Mouse (Mus musculus) c-Kit-positive CD71-negative TER-119-negative erythroid progenitor cells, embryonic 14.5 days (primary cell): ENCODE measurements around the gene Stau1.
"Not testable (repeated sequence)": the region's sequence is repeated elsewhere in the genome, so short reads cannot be mapped to it uniquely, and the experiment has no call there.

Source experiments
- DNase-seq: peaks from one replicate; pipeline ENCODE4 v3.0.0-alpha.2; 2013; ENCODE audit warnings: low read depth

Gene Stau1

DNA sequence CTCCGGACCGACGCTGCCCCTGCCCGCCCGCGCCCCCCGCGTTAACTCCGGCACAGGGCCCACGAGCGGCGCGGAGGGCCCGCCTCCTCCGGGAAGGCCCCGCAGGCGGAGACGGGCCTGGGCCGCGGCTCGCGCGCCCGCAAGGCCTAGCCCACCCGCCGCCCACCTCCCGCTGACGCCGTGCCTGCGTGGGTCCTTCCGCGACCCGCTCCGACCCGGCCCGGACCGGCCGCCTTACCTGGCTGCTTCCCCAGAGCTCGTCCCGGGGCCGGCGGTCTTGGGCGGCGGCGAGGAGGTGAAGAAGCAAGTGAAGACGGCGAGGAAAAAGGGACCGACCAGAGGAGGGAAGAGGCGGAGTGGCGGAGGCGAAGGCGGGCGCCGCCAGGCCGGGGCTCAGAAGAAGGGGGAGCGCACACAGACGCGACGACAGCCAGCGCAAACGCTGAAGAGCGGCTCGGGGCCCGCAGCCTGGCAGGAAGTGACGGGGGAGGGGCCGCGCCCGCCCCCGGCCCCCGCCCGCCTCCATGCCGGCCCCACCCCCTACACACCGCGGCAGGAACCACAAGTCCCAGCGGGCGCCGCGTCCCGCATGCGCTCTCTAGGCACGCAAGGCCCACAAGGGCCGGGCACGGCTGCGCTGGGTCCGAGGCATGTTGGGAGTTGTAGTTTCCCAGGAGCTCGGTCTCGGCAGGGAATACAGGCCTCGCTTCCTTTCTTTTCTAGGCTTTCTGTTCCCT lies at the start of gene Stau1:
Gene Stau1, minus strand, starts transcription at position 504 of the 737 bp plus-strand sequence.
- peak; percentile 94 for DNase-seq

- no peak for DNase-seq
Measured at GRCm38 (mm10) chr2:167043400-167044121, 47.5 kb upstream of the Stau1 start.

- DNase-seq, result no peak
Measured at GRCm38 (mm10) chr2:167039386-167039785, 43.3 kb upstream of the Stau1 start.

- DNase-seq, result no peak
Measured at GRCm38 (mm10) chr2:167038716-167039115, 42.6 kb upstream of the Stau1 start.

- DNase-seq, result no peak
Measured at GRCm38 (mm10) chr2:167038297-167038696, 42.2 kb upstream of the Stau1 start.

DNA sequence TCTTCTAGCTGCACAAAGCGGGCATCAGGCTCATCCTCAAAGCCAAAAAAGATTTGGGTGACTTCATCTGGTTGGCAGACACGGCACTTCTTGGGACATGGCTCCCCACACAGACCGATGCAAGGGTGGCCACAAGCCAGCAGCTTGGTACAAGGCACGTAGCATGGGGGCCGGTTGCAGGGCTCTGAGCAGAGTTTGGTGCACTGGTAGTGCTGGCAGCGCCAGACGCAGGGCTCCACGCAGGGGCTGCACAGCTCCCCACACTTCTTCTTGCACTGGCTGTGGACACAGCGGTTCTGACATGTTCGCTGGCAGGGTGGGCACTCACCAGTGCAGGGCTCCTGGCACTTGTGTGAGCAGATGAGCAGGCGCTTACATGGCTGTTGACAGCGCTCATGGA lies 41.6 kb upstream of the Stau1 start:
- DNase-seq, result no peak

DNA sequence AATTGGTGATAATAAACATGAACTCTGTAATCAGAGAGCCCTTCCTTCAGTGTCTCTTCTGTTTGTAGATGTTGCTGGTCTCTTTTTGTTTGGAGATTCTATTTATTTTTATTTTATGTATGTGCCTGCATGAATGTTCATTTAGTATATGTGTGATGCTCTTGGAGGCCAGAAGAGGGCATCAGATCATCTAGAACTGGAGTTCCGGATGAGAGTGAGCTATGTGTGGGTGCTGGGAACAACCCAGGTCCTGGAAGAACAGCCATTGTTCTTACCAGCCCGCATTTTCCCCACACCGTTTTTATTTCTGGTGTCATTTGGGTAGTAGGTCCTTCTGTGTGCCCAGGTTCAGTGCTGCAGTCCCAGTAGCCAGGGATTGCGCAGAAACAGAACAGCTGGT lies 34.4 kb upstream of the Stau1 start:
- DNase-seq, result no peak

- no peak for DNase-seq
Measured at GRCm38 (mm10) chr2:167028553-167028952, 32.5 kb upstream of the Stau1 start.

DNA sequence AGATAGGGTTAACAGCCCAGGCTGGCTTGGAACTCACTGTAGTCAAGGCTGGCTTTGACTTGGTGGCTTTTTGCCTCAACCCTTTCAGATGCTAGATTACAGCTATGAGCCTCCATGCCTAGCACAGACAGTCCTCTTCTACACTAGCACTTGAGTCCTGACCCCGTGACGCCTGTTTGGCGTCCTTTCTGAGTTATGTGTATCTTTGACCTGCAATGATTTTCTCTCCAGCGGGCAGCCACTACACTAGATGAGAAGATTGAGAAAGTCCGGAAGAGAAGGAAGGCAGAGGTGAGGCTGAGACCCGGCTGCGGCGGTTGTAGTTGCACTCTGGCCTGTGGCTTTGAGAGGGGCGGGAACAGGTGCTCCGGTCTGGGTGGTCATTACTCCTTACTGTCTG lies 23.3 kb upstream of the Stau1 start:
- no peak for DNase-seq

GRCm38 (mm10) chr2:167015382-167015718 lies 19.3 kb upstream of the Stau1 start:
- DNase-seq, result no peak

- peak; percentile 92 for DNase-seq
Measured at GRCm38 (mm10) chr2:167014702-167015381, 18.7 kb upstream of the Stau1 start, which contains the start of gene Ddx27. Gene Ddx27, plus strand, starts transcription at chr2:167015193.

DNA sequence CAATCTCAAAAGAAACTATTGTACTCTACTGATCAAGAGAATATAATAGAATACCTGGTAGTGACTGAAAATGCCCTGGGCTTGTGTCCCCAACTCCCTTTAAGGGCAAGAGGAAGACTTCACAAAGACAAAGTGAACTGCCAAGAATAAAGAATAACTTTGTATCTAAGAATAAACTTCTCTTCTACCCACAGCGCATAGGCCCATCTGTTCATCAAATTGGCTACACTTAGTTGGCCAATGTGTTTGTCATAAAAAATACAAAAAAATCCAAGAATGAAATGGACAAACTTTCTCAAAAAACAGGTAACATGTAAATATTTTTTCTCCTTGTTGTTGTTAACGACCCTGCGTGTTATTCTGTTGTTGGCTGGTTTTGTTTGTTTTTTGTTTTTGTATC lies 14.4 kb upstream of the Stau1 start:
- DNase-seq, result no peak

DNA sequence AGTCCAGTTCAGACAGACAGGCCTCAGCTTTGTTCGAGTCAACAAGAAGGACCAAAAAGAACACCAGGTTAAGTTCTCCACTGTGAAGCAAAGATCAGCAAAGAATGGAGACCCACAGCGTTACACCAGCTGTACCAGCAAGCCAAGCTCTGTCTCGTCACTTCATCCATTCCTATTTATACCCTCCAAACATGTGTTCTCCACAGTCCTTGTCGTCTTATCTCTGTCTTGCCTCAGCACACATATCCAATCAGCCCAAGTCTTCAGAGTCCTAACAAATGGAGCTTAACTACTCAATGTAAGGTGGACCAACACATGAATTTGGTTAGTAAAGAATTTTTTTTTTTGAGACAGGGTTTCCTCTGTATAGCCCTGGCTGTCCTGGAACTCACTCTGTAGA lies 13.4 kb upstream of the Stau1 start:
- no peak for DNase-seq

DNA sequence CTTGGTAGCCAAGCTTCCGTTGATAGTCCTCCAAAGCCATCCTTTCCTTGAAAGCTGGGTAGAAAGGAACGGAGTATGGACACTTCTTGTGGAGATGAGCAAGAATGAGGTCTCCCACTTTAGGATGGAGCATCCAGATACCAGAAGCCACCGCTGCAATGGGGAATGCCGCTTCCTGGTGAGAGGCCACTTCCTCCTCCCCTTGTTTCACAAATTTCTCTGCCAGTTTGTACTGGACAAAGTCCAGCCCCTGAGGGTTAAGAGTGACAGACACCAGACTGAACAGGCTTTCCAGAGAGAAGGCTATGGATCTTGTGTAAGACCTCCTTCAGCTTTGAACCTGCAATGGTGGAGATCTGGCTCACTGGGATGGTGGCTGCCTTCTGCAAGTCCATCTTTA lies 11.5 kb upstream of the Stau1 start:
- DNase-seq, result not testable (repeated sequence)

DNA sequence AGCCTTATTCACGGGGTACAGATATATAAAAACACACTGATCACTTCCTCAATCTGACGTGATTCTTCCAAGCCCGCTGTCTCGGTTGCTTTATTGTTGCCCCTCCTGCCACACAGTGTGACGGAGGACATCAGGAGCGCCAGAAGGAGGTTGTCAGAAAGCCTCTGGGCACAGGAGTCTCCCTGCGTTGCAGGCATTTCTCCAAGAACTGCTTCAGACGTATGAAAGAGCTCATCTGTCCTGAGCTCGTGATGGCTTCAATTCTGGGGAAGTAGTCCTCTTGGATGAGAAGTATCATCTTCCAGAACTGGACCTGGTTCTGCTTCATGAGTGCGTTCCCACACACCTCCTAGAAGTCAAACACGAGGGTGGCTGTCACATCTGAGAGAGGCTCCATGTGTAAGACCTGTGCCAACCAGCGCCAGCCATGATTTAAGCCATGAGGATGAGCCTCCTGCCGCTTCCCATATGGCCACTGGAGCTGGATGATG lies 10.9 kb upstream of the Stau1 start:
- DNase-seq, result no peak

- no peak for DNase-seq
Measured at GRCm38 (mm10) chr2:167006355-167006754, 10.3 kb upstream of the Stau1 start.

- peak; percentile 84 for DNase-seq
Measured at GRCm38 (mm10) chr2:167004099-167004854, 8.2 kb upstream of the Stau1 start.

DNA sequence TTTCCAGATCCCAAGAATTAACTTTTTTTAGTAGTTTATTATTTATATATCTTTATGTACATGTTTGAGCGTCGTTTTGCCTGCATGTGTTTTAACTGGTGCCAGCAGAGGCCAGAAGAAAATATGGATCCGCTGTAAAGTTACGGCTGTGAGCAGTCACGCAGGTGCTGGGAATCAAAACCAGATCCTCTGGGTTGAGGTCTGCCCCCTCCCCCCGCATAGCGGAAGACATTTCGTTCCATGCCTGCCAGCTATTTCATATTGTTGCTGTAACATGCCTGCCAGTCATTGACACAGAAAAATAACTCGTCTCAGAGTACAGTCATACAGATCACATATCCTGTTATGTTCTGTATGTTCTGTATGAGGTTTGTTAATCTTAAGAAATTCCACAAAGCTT lies 5.4 kb upstream of the Stau1 start:
- DNase-seq, result no peak

GRCm38 (mm10) chr2:166996533-166996894 lies 415 bp upstream of the Stau1 start:
- DNase-seq, result no peak

GRCm38 (mm10) chr2:166995021-166995795 lies 891 bp downstream of the Stau1 start:
- DNase-seq, result no peak

DNA sequence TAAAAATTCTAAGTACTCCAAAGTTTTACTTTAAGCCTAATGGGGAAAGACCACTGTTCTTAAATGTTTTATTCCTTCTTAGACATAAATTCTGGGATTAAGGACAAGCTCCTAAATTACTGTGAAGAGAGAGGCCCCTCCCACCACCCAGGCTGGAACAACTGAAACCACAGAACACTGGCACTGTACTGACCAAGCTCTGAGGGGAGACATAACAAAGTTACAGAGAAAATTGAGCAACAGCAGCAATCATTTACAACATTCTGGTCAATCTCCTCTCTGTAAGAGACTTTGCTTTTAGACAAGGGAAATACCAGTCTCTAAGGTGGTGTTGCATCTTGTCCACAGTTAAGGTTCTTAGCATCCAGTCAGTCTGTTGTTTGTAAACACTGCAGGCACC lies 4.2 kb downstream of the Stau1 start:
- DNase-seq, result no peak
